Mouse (Mus musculus) B cell, adult 2 months (primary cell): Measurements from ENCODE around the gene Nudt15.

Experiments
- DNase-seq, 2 experiments: peaks; one replicate each; pipeline ENCODE4 v3.0.0; 2022

The Nudt15 gene

DNA sequence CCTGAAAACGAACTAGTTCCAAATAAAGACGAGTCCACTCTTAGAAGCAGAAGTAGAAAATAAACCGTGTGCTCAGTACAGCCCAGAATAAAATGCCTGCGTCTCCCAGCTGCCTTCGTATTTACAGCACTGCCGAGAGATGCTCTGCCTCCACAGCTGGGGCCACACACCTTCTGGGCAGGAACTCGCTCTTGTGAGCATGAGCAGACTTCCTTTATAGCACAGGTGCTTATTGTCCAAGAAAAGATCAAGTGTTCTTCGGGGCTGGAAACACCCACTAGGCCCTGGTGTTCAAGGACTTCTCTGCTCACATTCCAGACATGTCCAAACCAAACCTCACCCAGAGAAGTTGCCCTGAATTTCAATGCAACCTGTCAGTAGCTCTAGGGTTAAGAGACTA, 77.4 kb downstream of the Nudt15 start:
- DNase-seq, result no peak

- DNase-seq, result no peak
Measured at GRCm38 (mm10) chr14:73469506-73469905, 78.5 kb downstream of the Nudt15 start.
